Mouse (Mus musculus) stomach, embryonic 14.5 days (tissue): ENCODE measurements at regions not wholly inside any gene's neighbourhood (a gene's known extent, or its start where the extent isn't known, plus 50 kb on each side); places are given as distances from the start of the nearest gene placed in this dataset.

Source experiments
- ATAC-seq: fragments of 200-750 bp; cut with Nextera tagmentation; 2 replicates; pipeline ENCODE4 v1.8.0; 2017; ENCODE audit warnings: low read depth, moderate TSS enrichment; ENCODE audit not compliant: insufficient number of reproducible peaks, insufficient read depth, low FRiP score
- H3K27ac ChIP-seq: fragments of 300-500 bp; sonication (generic); 2 replicates; pipeline ENCODE4 v1.5.1; 2014; ENCODE audit warnings: mild to moderate bottlenecking, low read length, moderate library complexity, mixed read lengths
- H3K27me3 ChIP-seq: fragments of 300-500 bp; sonication (generic); 2 replicates; pipeline ENCODE4 v1.6.1; 2014; ENCODE audit warnings: low read length, control low read depth, mixed read lengths; ENCODE audit not compliant: control insufficient read depth, insufficient read depth
- H3K36me3 ChIP-seq: fragments of 300-500 bp; sonication (generic); 2 replicates; pipeline ENCODE4 v1.6.1; 2014; ENCODE audit warnings: mild to moderate bottlenecking, control low read depth, low read length, moderate library complexity, mixed read lengths; ENCODE audit not compliant: control insufficient read depth, insufficient read depth
- H3K4me1 ChIP-seq: fragments of 300-500 bp; sonication (generic); 2 replicates; pipeline ENCODE4 v1.6.1; 2014; ENCODE audit warnings: low read length, control low read depth, mixed read lengths; ENCODE audit not compliant: control insufficient read depth, insufficient read depth
- H3K4me2 ChIP-seq: fragments of 300-500 bp; sonication (generic); replicated peaks from 2 replicates; pipeline ENCODE4 v1.6.1; 2014; ENCODE audit warnings: low read depth, low read length, control low read depth
- H3K4me3 ChIP-seq: fragments of 300-500 bp; sonication (generic); 2 replicates; pipeline ENCODE4 v1.5.1; 2014; ENCODE audit warnings: low read depth, low read length, control low read depth
- H3K9ac ChIP-seq: fragments of 300-500 bp; sonication (generic); replicated peaks from 2 replicates; pipeline ENCODE4 v1.6.1; 2014; ENCODE audit warnings: low read depth, mild to moderate bottlenecking, control low read depth, low read length, moderate library complexity, mixed read lengths
- H3K9me3 ChIP-seq: fragments of 300-500 bp; sonication (generic); 2 replicates; pipeline ENCODE4 v1.6.1; 2016; ENCODE audit warnings: low read depth, low read length, control low read depth; ENCODE audit not compliant: control insufficient read depth
- WGBS: fragments of 180-500 bp; shearing (Covaris S2); extraction: QIAGEN DNeasy Blood & Tissue Kit; methylation state at CpG from one replicate; pipeline ENCODE4 v1.1.7; 2014; 5-methylcytosine and 5-hydroxymethylcytosine counted together

GRCm38 (mm10) chr9:78941648-78942047 is 326.3 kb downstream of the Cd109 start:
- no peaks in the 10 kb centered on the region for H3K27me3 ChIP-seq
- no peak overlapping the region for H3K4me3 ChIP-seq
- no peaks in the 10 kb centered on the region for H3K9me3 ChIP-seq
- no peak overlapping the region for H3K27ac ChIP-seq
- no peaks in the 10 kb centered on the region for H3K4me1 ChIP-seq
- H3K4me2 ChIP-seq, result no peak overlapping the region
- no peak overlapping the region for H3K9ac ChIP-seq
- ATAC-seq, result no peak
- H3K36me3 ChIP-seq, result no peaks in the 10 kb centered on the region

DNA sequence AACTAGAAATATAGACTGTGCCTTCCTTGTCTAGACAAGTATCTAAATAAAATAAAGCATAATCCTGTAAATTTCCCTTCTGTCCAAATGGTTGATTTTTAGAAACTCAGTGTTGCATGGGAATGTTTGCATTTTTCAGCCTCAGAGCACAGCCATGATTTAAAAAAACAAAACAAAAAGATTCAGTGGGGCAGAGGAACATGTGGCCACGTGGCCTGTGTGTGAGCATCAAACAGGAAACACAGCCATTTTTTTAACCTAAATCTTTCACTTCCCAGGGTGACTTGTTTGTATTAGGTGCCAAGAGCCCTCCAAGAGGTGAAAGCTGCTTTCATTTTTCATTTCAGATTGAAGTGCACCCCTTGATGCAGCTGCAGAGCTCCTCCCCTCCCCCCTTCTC is 349.5 kb downstream of the Cd109 start:
- Histone ChIP-seq H3K27me3 (no peaks in the 10 kb centered on the region), H3K36me3 (no peaks in the 10 kb centered on the region), H3K27ac (no peak overlapping the region), H3K9ac (no peak overlapping the region), H3K4me1 (no peaks in the 10 kb centered on the region), H3K4me3 (no peak overlapping the region), H3K4me2 (no peak overlapping the region), H3K9me3 (no peaks in the 10 kb centered on the region)
- WGBS, result 21% methylated on average over 1 of the region's 1 CpGs
- ATAC-seq, result no peak

DNA sequence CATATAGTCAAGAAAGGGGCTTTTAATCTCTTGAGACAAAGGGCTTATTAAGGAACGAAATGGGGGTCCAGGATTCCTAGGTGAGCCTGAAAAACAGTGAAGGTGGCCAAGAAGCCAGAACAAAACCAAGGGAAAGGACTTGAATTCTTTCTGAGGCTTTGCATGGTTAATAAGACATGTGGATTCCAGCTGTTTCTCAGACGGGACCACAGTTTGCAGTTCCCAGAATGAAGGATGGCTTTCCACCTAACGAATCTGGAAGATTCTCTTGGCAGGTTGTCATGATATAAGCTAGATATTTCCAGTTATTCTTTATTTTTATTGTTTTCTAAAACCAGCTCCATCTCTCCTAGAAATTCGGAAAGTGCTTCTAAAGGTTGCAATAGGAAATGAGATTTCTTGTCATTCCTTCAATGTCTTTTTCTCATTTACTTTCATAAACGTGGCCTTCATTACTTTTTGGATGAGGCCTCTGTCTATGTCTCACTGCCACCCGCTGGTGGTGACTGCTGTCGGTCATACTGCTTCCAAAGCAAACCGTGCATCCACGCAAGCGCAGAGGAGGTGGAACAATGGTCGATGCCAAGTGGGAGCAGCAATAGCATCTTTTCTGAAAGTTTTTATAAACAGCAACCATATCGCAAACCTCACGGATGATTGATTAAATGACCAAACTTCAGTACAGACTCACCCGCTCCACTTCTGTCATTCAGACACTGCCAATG is 350.0 kb downstream of the Cd109 start:
- Histone ChIP-seq H3K27me3 (no peaks in the 10 kb centered on the region), H3K4me2 (no peak overlapping the region), H3K9ac (no peak overlapping the region), H3K36me3 (no peaks in the 10 kb centered on the region), H3K27ac (no peak overlapping the region), H3K4me3 (no peak overlapping the region), H3K9me3 (no peaks in the 10 kb centered on the region), H3K4me1 (no peaks in the 10 kb centered on the region)
- no peak for ATAC-seq
- WGBS, result 58% methylated on average over 14 of the region's 14 CpGs

- H3K27ac ChIP-seq, result no peak overlapping the region
- no peak overlapping the region for H3K4me3 ChIP-seq
- no peak overlapping the region for H3K9ac ChIP-seq
- H3K4me1 ChIP-seq, result no peaks in the 10 kb centered on the region
- ATAC-seq, result no peak
- 81% methylated on average over 3 of the region's 3 CpGs for WGBS
- no peaks in the 10 kb centered on the region for H3K36me3 ChIP-seq
- no peaks in the 10 kb centered on the region for H3K27me3 ChIP-seq
- no peaks in the 10 kb centered on the region for H3K9me3 ChIP-seq
- H3K4me2 ChIP-seq, result no peak overlapping the region
Measured at GRCm38 (mm10) chr9:78971731-78972130, 356.4 kb downstream of the Cd109 start.

DNA sequence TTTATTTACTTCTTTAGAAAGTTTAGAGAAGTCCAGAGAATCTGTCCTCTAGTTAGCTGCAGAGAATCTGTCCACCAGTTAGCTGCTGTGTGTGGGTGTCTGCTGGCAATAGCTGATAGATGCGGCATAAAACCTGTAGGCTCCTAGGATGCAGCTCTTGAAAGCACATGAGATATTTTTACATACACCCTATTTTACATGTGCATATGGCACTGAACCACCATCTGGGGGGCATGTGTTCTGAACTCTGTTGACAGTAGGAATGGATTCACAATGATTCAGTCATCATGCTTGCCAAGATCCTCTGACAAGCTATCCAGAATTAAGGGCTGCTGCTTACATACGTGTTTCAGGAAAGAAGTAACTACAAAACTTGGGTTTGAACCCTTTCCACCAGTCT is 368.4 kb downstream of the Cd109 start:
- 76% methylated on average over 2 of the region's 2 CpGs for WGBS
- ATAC-seq, result no peak
- no peaks in the 10 kb centered on the region for H3K36me3 ChIP-seq
- H3K4me2 ChIP-seq, result no peak overlapping the region
- no peaks in the 10 kb centered on the region for H3K9me3 ChIP-seq
- H3K27me3 ChIP-seq, result no peaks in the 10 kb centered on the region
- no peak overlapping the region for H3K27ac ChIP-seq
- no peak overlapping the region for H3K4me3 ChIP-seq
- no peak overlapping the region for H3K9ac ChIP-seq
- H3K4me1 ChIP-seq, result no peaks in the 10 kb centered on the region

- 55% methylated on average over 5 of the region's 5 CpGs for WGBS
- H3K27ac ChIP-seq, result no peak overlapping the region
- H3K27me3 ChIP-seq, result no peaks in the 10 kb centered on the region
- H3K4me3 ChIP-seq, result no peak overlapping the region
- no peak for ATAC-seq
- H3K4me1 ChIP-seq, result no peaks in the 10 kb centered on the region
- H3K4me2 ChIP-seq, result no peak overlapping the region
- H3K36me3 ChIP-seq, result no peaks in the 10 kb centered on the region
- no peak overlapping the region for H3K9ac ChIP-seq
- no peaks in the 10 kb centered on the region for H3K9me3 ChIP-seq
Measured at GRCm38 (mm10) chr9:78985184-78985864, 370.0 kb downstream of the Cd109 start.

GRCm38 (mm10) chr9:78991310-78991709 is 376.0 kb downstream of the Cd109 start:
- H3K27me3 ChIP-seq, result no peaks in the 10 kb centered on the region
- H3K4me3 ChIP-seq, result no peak overlapping the region
- H3K27ac ChIP-seq, result no peak overlapping the region
- H3K4me1 ChIP-seq, result no peaks in the 10 kb centered on the region
- H3K9me3 ChIP-seq, result no peaks in the 10 kb centered on the region
- H3K36me3 ChIP-seq, result no peaks in the 10 kb centered on the region
- no peak overlapping the region for H3K9ac ChIP-seq
- H3K4me2 ChIP-seq, result no peak overlapping the region
- ATAC-seq, result no peak
- WGBS, result 26% methylated on average over 4 of the region's 4 CpGs

GRCm38 (mm10) chr9:79001081-79001480 is 385.7 kb downstream of the Cd109 start:
- Histone ChIP-seq H3K9me3 (no peaks in the 10 kb centered on the region), H3K27ac (no peak overlapping the region), H3K27me3 (no peaks in the 10 kb centered on the region), H3K4me1 (no peaks in the 10 kb centered on the region), H3K36me3 (no peaks in the 10 kb centered on the region), H3K4me2 (no peak overlapping the region), H3K4me3 (no peak overlapping the region), H3K9ac (no peak overlapping the region)
- no peak for ATAC-seq

DNA sequence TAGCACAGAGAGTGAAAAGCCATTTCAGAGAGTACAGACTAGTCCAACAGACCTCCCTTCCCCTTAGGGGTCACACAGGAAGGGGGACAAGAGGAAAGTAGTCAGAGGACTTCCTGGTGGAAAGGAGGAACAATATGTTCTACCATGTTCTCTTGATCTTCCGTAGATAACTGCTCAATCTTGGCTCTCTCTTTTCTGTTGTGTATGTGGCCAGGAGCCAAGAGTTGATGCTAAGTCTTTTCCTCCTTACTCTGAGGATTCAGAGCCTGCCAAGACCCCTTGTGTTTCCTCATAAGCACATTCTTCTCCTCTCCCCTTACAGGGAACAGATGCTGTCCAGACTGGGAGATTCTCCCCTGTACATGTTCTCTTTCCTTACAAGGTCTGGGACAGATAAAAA is 386.6 kb downstream of the Cd109 start:
- Histone ChIP-seq H3K4me1 (no peaks in the 10 kb centered on the region), H3K4me2 (no peak overlapping the region), H3K36me3 (no peaks in the 10 kb centered on the region), H3K9ac (no peak overlapping the region), H3K27me3 (no peaks in the 10 kb centered on the region), H3K9me3 (no peaks in the 10 kb centered on the region), H3K27ac (no peak overlapping the region; the same call in 1 of the 2 replicates), H3K4me3 (no peak overlapping the region)
- WGBS, result 46% methylated on average over 1 of the region's 1 CpGs
- ATAC-seq, result no peak; the same call in 1 of the 2 replicates
